Mouse (Mus musculus) hindbrain, embryonic 13.5 days (tissue): ENCODE data around the gene Rfpl4. TPM values are rescaled to one million over a fixed set of nuclear protein-coding genes. Genes with fewer than 3 reads are reported as not detected.
"Not testable (repeated sequence)": the region's sequence is repeated elsewhere in the genome, so short reads cannot be mapped to it uniquely, and the experiment has no call there.

Source experiments
- ATAC-seq: fragments of 200-750 bp; cut with Nextera tagmentation; 2 replicates; pipeline ENCODE4 v1.8.0; 2017; ENCODE audit warnings: moderate TSS enrichment; ENCODE audit not compliant: low FRiP score
- H3K27ac ChIP-seq: fragments of 300-500 bp; sonication (generic); 2 replicates; pipeline ENCODE4 v1.5.1; 2015; ENCODE audit warnings: inconsistent platforms, mild to moderate bottlenecking, moderate library complexity
- H3K27me3 ChIP-seq: fragments of 300-500 bp; sonication (generic); 2 replicates; pipeline ENCODE4 v1.6.1; 2015; ENCODE audit warnings: mild to moderate bottlenecking, inconsistent platforms
- H3K36me3 ChIP-seq: fragments of 300-500 bp; sonication (generic); 2 replicates; pipeline ENCODE4 v1.6.1; 2015; ENCODE audit warnings: mild to moderate bottlenecking, inconsistent platforms
- H3K4me1 ChIP-seq: fragments of 300-500 bp; sonication (generic); replicated peaks from 2 replicates; pipeline ENCODE4 v1.6.1; 2015; ENCODE audit warnings: inconsistent platforms
- H3K4me2 ChIP-seq: fragments of 300-500 bp; sonication (generic); 2 replicates; pipeline ENCODE4 v1.6.1; 2015; ENCODE audit warnings: inconsistent platforms, mild to moderate bottlenecking, moderate library complexity
- H3K4me3 ChIP-seq: fragments of 300-500 bp; sonication (generic); 2 replicates; pipeline ENCODE4 v1.5.1; 2015; ENCODE audit warnings: mild to moderate bottlenecking, inconsistent platforms
- H3K9ac ChIP-seq: fragments of 300-500 bp; sonication (generic); 2 replicates; pipeline ENCODE4 v1.6.1; 2015; ENCODE audit warnings: mild to moderate bottlenecking, inconsistent platforms
- H3K9me3 ChIP-seq: fragments of 300-500 bp; sonication (generic); 2 replicates; pipeline ENCODE4 v1.6.1; 2016; ENCODE audit warnings: inconsistent platforms
- WGBS: fragments of 180-500 bp; shearing (Covaris S2); methylation state at CpG from one replicate; pipeline ENCODE4 v1.1.7; 2015; 5-methylcytosine and 5-hydroxymethylcytosine counted together
- polyA plus RNA-seq: library from polyadenylated mRNA; unstranded; fragments of >200 nt; fragmentation: Nextera tagmentation; extraction: Ambion mirVana; gene quantifications from 2 replicates; pipeline ENCODE4 v1.2.1, GENCODE M21; 2015

Gene Rfpl4
- polyA plus RNA-seq = not detected in 2 replicates

DNA sequence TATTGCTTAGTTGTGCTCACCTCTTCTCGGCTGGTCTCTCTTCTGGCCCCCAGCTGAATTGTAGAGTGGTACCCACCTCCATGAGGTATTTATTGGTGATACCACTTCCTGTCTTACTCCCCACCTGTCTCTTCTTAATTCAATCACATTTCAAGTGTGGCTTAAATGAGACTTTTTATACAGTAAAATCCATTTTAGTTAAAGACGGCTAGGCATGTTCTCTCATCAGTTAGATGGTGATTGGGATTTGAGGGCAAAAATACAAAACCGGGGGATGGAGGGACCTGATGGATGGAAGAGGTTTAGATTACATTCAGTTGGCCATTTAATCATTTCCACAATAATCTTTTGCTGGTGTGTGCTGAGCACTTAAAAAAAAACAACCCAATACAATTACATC, at the start of gene Rfpl4:
Gene Rfpl4 (minus strand): TSS at position 101 of the 400 bp plus-strand sequence.
- Histone ChIP-seq H3K27ac (no peak within 1 kb of the TSS), H3K4me2 (no peak within 1 kb of the TSS), H3K9ac (no peak within 1 kb of the TSS), H3K9me3 (no peaks in the 10 kb centered on the region), H3K4me1 (no peaks in the 10 kb centered on the region), H3K36me3 (no peaks in the 10 kb centered on the region), H3K27me3 (no peaks in the 10 kb centered on the region), H3K4me3 (no peak within 1 kb of the TSS)
- no peak for ATAC-seq
- WGBS = 94% methylated on average over 3 of the region's 3 CpGs

DNA sequence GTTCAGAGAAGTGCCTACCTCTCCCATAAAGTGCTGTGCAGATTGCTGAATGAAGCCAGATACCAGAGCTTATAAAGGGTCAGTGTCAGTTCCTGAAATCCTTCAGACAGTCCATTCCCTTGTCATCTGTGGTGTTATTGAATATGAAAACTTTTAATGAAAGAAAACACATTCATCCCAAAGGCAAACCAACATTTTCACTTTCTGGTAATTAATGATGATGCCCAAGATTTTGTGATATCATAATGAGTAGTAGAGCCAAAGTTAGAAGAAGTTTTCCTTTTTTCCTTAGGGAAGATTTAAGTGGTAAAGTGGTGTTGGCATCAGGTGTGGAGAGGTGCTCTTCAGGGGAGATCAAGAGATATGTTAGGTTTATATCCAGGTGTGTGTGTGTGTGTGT, 32.8 kb upstream of the Rfpl4 start, which contains the start of gene Vmn1r55:
Gene Vmn1r55 (minus strand): TSS at position 101 of the 400 bp plus-strand sequence.
- not testable (repeated sequence) for H3K27me3 ChIP-seq, H3K4me3 ChIP-seq, H3K9ac ChIP-seq, H3K4me2 ChIP-seq, H3K9me3 ChIP-seq, ATAC-seq, H3K27ac ChIP-seq, H3K36me3 ChIP-seq, H3K4me1 ChIP-seq

DNA sequence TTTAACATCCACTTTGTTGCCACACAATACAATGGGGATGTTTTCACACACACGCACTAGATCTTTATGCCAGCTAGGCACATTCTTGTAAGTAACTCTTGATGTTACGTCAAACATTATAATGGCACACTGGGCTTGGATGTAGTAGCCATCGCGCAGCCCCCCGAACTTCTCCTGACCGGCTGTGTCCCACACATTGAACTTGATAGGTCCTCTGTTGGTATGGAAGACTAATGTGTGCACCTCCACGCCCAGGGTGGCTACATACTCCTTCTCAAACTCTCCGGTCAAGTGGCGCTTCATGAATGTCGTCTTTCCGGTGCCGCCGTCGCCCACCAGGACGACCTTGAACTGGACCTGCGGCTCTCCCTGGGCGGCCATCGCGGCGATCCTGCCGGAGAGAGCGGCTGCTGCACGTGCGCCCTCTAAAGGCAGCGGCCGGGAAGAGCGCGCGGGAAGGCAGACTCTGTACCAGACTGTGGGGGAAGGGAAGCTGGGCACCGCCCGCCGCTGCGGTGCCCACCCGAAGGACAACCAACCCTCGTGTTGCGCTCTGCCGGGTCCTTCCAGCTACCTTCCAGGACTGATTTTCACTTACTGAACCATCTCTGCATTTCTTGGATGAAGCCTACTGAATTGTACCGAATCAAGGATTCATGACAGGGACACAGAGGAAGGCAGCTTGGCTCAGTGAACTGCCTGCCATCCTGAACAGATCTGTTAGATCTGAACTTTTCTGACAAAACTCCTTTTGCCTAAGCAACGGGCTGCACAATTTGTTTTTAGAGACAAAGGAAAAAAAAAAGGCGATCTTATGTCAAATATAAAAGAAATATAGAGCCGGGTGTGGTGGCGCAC, 9.0 kb upstream of the Rfpl4 start, which contains the start of gene Rasl2-9:
Gene Rasl2-9 (minus strand): TSS at position 402 of the 858 bp plus-strand sequence.
- Histone ChIP-seq H3K27me3 (peaks cover 3% of the 10 kb centered on the region; the same call in 1 of the 2 replicates), H3K9me3 (no peaks in the 10 kb centered on the region), H3K9ac (peak within 1 kb of the TSS; percentile 70), H3K4me1 (0 out of 2 replicates have a peak, but pooled peaks cover 5% of the 10 kb centered on the region), H3K4me2 (peak within 1 kb of the TSS; percentile 60), H3K27ac (no peak within 1 kb of the TSS), H3K36me3 (no peaks in the 10 kb centered on the region), H3K4me3 (peak within 1 kb of the TSS; percentile 41)
- ATAC-seq = peak; percentile 83; the same call in 1 of the 2 replicates
- WGBS = 19% methylated on average over 42 of the region's 42 CpGs

DNA sequence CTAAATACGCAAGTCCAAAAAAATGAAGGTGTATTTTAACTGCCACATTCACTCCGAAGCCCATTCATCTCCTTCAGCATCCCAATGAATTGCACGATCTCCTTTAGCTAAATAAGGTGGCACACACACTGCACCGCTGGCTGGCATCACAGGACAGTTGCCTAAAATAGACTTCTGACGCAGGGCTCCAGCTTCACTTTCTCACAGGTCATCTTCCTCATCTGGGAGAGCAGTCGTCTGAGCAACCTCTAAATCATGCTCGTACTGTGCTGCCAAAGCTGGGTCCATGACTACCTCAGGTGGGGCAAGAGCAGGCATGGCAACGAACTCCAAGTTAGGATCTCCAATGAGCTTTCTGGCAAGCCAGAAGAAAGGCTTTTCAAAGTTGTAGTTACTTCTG, 8.3 kb upstream of the Rfpl4 start:
- no peak overlapping the region for H3K4me2 ChIP-seq
- H3K9ac ChIP-seq = no peak overlapping the region
- 89% methylated on average over 8 of the region's 8 CpGs for WGBS
- H3K36me3 ChIP-seq = no peaks in the 10 kb centered on the region
- no peak overlapping the region for H3K27ac ChIP-seq
- 0 out of 2 replicates have a peak, but pooled peaks cover 5% of the 10 kb centered on the region for H3K4me1 ChIP-seq
- no peak overlapping the region for H3K4me3 ChIP-seq
- peaks cover 3% of the 10 kb centered on the region; the same call in 1 of the 2 replicates for H3K27me3 ChIP-seq
- no peak for ATAC-seq
- H3K9me3 ChIP-seq = no peaks in the 10 kb centered on the region

DNA sequence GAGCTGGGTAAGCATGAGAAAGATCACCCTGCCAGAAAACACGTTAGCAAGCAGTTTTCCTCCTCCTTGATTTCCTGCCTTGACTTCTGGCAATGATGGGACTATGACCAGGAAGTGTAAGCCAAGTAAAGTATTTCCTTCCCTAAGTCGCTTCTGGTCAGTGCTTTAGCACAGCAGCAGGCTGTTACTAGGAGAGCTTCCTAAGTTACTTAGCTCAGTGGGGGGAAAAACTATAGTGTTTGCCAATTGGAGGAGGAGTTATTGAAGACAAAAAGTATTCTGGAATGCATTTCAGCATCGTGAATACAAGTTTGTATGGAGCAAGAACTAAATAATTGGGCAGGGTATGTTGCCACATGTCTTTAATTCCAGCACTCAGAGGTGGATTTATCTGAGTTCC, 4.0 kb downstream of the Rfpl4 start:
- Histone ChIP-seq H3K27me3 (no peaks in the 10 kb centered on the region), H3K4me3 (no peak overlapping the region), H3K4me1 (no peaks in the 10 kb centered on the region), H3K9ac (no peak overlapping the region), H3K27ac (no peak overlapping the region), H3K36me3 (no peaks in the 10 kb centered on the region), H3K4me2 (no peak overlapping the region), H3K9me3 (no peaks in the 10 kb centered on the region)
- 51% methylated on average over 3 of the region's 3 CpGs for WGBS
- ATAC-seq = no peak

DNA sequence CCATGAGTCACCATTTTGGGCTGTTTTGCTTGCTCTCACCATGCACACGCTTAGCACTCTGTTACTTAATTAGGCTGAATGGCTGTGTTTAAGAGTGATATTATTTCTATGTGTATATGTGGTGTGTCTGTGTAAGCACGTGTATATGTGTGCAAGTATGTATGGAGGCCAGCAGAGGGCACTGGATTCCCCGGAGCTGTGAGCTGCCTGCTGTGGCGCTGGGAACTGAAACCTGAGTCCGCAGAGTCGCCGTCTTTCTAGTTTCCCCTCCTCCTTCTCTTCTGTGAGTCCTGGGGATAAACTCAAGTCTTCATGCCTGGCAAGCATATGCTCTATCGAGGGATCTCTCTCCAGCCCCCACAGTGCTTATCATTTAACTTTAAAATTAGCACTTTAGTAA, 7.4 kb downstream of the Rfpl4 start:
- no peak for ATAC-seq
- Histone ChIP-seq H3K27me3 (no peaks in the 10 kb centered on the region), H3K9me3 (no peaks in the 10 kb centered on the region), H3K27ac (no peak overlapping the region), H3K4me2 (no peak overlapping the region), H3K36me3 (no peaks in the 10 kb centered on the region), H3K4me1 (no peaks in the 10 kb centered on the region), H3K4me3 (no peak overlapping the region), H3K9ac (no peak overlapping the region)
- WGBS = 92% methylated on average over 8 of the region's 8 CpGs

DNA sequence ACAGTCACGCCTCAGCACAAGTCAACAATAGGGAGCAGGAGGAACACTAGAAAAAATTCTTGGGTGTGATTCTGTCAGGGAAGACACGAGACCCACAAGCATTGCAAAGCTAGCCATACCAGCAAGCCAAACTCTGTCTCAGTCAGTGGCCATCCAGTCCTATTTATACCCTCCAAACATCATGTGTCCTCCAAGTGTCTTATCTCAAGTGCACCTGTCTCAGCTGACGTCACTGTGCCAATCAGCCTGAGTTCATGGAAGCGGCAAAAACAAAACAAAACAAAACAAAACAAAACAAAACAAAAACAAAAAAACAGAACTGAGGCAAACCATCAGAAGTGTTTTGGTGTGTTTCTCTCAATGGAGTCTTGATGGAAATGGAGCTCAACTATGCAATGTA, 8.5 kb downstream of the Rfpl4 start:
- Histone ChIP-seq H3K4me1 (no peaks in the 10 kb centered on the region), H3K9ac (no peak overlapping the region), H3K27me3 (no peaks in the 10 kb centered on the region), H3K36me3 (no peaks in the 10 kb centered on the region), H3K9me3 (no peaks in the 10 kb centered on the region), H3K4me3 (no peak overlapping the region), H3K4me2 (no peak overlapping the region), H3K27ac (no peak overlapping the region)
- ATAC-seq = no peak
- WGBS = 86% methylated on average over 4 of the region's 4 CpGs

DNA sequence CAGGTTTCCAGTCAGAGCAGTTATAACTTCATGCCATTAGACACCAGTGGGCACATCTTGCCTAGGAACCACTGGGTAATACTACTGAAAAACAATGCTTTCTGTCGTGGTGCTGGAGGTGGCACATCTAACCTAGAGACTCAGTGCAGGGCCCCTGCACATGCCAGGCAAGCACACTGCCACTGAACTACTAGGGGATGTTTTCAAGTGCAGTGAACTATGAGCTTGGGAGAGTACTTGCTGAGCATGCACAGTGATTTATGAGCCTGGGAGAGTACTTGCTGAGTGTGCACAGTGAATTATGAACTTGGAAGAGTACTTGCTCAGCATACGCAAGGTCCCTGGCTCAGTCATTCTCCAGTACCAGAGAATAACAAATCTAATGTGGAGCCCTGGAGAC, 14.2 kb downstream of the Rfpl4 start:
- H3K4me1 ChIP-seq = no peaks in the 10 kb centered on the region
- H3K27ac ChIP-seq = no peak overlapping the region
- no peak for ATAC-seq
- no peaks in the 10 kb centered on the region for H3K27me3 ChIP-seq
- no peaks in the 10 kb centered on the region for H3K9me3 ChIP-seq
- H3K4me3 ChIP-seq = no peak overlapping the region
- H3K4me2 ChIP-seq = no peak overlapping the region
- peaks cover 25% of the 10 kb centered on the region for H3K36me3 ChIP-seq
- WGBS = 83% methylated on average over 2 of the region's 2 CpGs
- H3K9ac ChIP-seq = no peak overlapping the region

DNA sequence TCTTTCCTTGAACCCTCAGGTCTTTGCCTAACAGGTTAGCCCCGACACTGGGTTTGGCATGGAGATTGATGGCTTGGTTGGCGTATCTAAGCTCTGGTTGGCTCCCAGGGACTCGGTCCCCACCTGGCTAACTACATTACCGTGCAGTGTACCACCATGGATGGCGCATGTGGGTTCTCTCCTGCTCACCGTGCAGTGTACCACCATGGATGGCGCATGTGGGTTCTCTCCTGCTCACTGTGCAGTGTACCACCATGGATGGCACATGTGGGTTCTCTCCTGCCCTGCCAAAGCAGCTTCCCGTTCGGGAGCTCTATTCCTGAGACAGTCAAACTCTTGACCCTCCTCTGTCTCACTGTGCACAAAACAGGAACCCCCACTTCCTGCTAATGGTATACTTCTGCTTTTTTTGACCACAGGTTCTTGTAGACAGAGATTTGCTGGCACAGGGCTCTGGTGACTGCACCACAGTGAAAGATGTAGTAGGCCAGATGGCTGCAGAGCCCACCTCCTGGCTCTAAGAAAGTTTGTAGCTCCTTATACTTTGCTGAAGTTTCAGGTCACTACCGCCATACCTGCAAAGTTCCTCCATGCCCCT, 15.6 kb downstream of the Rfpl4 start:
- ATAC-seq = no peak
- Histone ChIP-seq H3K27ac (no peak overlapping the region), H3K36me3 (peaks cover 38% of the 10 kb centered on the region), H3K4me1 (no peaks in the 10 kb centered on the region), H3K9me3 (no peaks in the 10 kb centered on the region), H3K4me3 (no peak overlapping the region), H3K4me2 (no peak overlapping the region), H3K9ac (no peak overlapping the region), H3K27me3 (no peaks in the 10 kb centered on the region)
- 92% methylated on average over 10 of the region's 10 CpGs for WGBS

DNA sequence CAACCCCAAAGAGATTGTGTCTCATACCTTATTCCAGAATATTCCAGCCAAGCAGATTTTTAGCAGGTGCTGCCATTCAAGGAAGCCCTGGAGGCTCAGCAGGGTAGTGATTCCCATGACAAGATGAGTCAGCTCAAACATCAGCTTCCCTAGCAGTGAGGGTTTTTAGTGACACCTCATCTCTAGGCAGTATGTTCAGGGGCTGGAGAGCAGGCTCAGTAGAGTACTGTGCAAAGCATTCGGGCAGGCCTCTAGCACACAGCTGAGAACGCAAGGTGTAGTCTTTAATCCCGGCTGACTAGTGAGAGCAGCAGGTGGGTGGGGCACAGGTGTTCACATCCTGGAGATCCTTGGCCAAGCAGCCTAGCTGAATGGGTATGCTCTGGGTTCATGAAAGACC, 17.0 kb downstream of the Rfpl4 start:
- WGBS = 87% methylated on average over 3 of the region's 3 CpGs
- no peak for ATAC-seq

DNA sequence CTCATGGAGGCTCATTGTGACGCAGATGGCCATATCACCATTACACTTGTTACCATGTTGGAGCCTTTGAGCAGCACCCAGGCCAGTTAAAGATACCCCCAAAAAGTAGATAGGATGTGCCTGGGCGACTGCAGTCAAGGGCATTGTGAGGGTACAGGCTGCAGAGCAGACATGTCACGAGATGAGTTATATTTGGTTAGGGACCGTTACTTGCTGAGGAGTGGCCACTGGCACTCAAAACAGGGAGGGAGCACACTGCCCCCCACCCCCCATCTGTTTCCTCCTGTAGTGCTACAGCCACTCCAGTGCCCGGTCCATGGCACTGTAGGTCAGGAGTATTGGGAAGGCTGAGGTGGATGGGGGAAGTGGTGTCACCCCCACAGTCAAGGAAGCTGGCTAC, 18.0 kb downstream of the Rfpl4 start:
- H3K4me3 ChIP-seq = no peak overlapping the region
- no peak overlapping the region for H3K27ac ChIP-seq
- H3K9me3 ChIP-seq = no peaks in the 10 kb centered on the region
- no peak for ATAC-seq
- no peak overlapping the region for H3K4me2 ChIP-seq
- H3K9ac ChIP-seq = no peak overlapping the region
- no peaks in the 10 kb centered on the region for H3K27me3 ChIP-seq
- H3K4me1 ChIP-seq = no peaks in the 10 kb centered on the region
- 91% methylated on average over 5 of the region's 5 CpGs for WGBS
- H3K36me3 ChIP-seq = peaks cover 62% of the 10 kb centered on the region

More for the DNA sequence above, 17.0 kb downstream of the Rfpl4 start:
- H3K36me3 ChIP-seq = peaks cover 52% of the 10 kb centered on the region
- no peak overlapping the region for H3K27ac ChIP-seq
- H3K4me3 ChIP-seq = no peak overlapping the region
- no peaks in the 10 kb centered on the region for H3K9me3 ChIP-seq
- H3K4me2 ChIP-seq = no peak overlapping the region
- no peaks in the 10 kb centered on the region for H3K27me3 ChIP-seq
- H3K9ac ChIP-seq = no peak overlapping the region
- no peaks in the 10 kb centered on the region for H3K4me1 ChIP-seq

DNA sequence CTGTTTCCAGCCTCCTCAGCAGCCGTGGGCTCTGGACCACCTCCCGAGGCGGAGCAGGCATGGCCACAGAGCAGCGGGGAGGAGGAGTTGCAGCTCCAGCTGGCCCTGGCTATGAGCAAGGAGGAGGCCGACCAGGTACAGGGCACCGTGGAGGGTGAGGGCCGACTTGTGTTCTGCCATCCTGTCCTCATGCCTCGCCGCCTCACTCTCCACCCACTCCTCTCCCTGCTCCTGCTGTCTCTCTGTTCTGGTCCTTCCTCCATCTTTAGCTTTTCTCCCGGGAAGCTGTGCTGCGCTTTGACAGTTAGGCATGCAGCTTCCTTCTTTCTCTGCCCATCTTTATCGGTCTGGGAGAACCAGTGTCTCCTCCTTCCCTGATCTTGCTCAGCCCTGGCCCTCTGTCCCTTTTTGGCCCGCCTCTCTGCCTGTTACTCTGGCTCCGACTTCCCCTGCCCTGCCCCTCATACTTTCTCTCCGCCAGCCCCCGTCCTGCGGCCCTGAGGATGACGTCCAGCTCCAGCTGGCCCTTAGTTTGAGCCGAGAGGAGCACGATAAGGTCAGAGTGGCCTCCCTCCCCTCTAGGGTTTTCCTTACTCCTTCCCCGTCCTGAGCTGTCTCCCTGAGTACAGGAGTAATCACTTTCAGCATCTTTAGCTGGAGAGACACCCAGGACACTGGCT, 23.8 kb downstream of the Rfpl4 start:
- no peaks in the 10 kb centered on the region for H3K9me3 ChIP-seq
- H3K27me3 ChIP-seq = no peaks in the 10 kb centered on the region
- H3K36me3 ChIP-seq = peaks cover 79% of the 10 kb centered on the region
- no peak overlapping the region for H3K9ac ChIP-seq
- no peak for ATAC-seq
- WGBS = 84% methylated on average over 21 of the region's 21 CpGs
- H3K4me2 ChIP-seq = no peak overlapping the region
- H3K27ac ChIP-seq = no peak overlapping the region
- H3K4me1 ChIP-seq = no peaks in the 10 kb centered on the region
- H3K4me3 ChIP-seq = no peak overlapping the region
